Mouse (Mus musculus): ENCODE measurements at regions not wholly inside any gene's neighbourhood (a gene's known extent, or its start where the extent isn't known, plus 50 kb on each side); places are given as distances from the start of the nearest gene placed in this dataset.
"Not testable (repeated sequence)": the region's sequence is repeated elsewhere in the genome, so short reads cannot be mapped to it uniquely, and the experiment has no call there.

GRCm38 (mm10) chr12:21680026-21680425, 262.6 kb upstream of the Ywhaq start:
- intact Hi-C loops (cut with DNase I) = not testable (repeated sequence)
- peak in 1 of 2 experiments; percentile 2 for DNase-seq (ENCODE audit: low spot score in 2 of 2)

GRCm38 (mm10) chr12:21649381-21649780, 231.9 kb upstream of the Ywhaq start:
- intact Hi-C loops (cut with DNase I); DNase-seq (ENCODE audit: low spot score in 2 of 2): not testable (repeated sequence)

GRCm38 (mm10) chr12:21613781-21614180, 196.3 kb upstream of the Ywhaq start:
- intact Hi-C loops (cut with DNase I) = loop anchor here (5.0 kb wide), 1 partner anchor 86 kb away; no protein-coding TSS in a partner anchor
- DNase-seq (ENCODE audit: low spot score in 2 of 2) = peak; percentile 52 to 78

GRCm38 (mm10) chr12:21568415-21569040, 151.1 kb upstream of the Ywhaq start:
- DNase-seq (ENCODE audit: low spot score in 2 of 2) = no peak
- intact Hi-C loops (cut with DNase I) = no loop called here

GRCm38 (mm10) chr12:21543962-21544361, 126.5 kb upstream of the Ywhaq start:
- DNase-seq (ENCODE audit: low spot score in 2 of 2); intact Hi-C loops (cut with DNase I): not testable (repeated sequence)

GRCm38 (mm10) chr12:21543153-21543894, 125.9 kb upstream of the Ywhaq start:
- DNase-seq (ENCODE audit: low spot score in 2 of 2) = peak; percentile 60 to 74
- intact Hi-C loops (cut with DNase I) = not testable (repeated sequence)

GRCm38 (mm10) chr12:21531766-21532165, 114.3 kb upstream of the Ywhaq start:
- DNase-seq (ENCODE audit: low spot score in 2 of 2) = no peak
- intact Hi-C loops (cut with DNase I) = no loop called here

- DNase-seq (ENCODE audit: low spot score in 2 of 2) = not testable (repeated sequence)
- intact Hi-C loops (cut with DNase I) = loop anchor here (5.0 kb wide), 1 partner anchor 83 kb away; no protein-coding TSS in a partner anchor
Measured at GRCm38 (mm10) chr12:21529367-21529766, 111.9 kb upstream of the Ywhaq start.

- DNase-seq (ENCODE audit: low spot score in 2 of 2) = not testable (repeated sequence)
- intact Hi-C loops (cut with DNase I) = loop anchor here (5.0 kb wide), 1 partner anchor 85 kb away; no protein-coding TSS in a partner anchor
Measured at GRCm38 (mm10) chr12:21527336-21527735, 109.9 kb upstream of the Ywhaq start.

- not testable (repeated sequence) for DNase-seq (ENCODE audit: low spot score in 2 of 2)
- intact Hi-C loops (cut with DNase I) = loop anchor here (5.0 kb wide), 1 partner anchor 85 kb away; no protein-coding TSS in a partner anchor
Measured at GRCm38 (mm10) chr12:21526906-21527305, 109.5 kb upstream of the Ywhaq start.

GRCm38 (mm10) chr12:21525567-21525966, 108.1 kb upstream of the Ywhaq start:
- intact Hi-C loops (cut with DNase I) = loop anchor here (5.0 kb wide), 1 partner anchor 87 kb away; no protein-coding TSS in a partner anchor
- DNase-seq (ENCODE audit: low spot score in 2 of 2) = peak in 1 of 2 experiments; percentile 5

GRCm38 (mm10) chr12:21522621-21523020, 105.2 kb upstream of the Ywhaq start:
- DNase-seq (ENCODE audit: low spot score in 2 of 2) = no peak
- intact Hi-C loops (cut with DNase I) = no loop called here

- intact Hi-C loops (cut with DNase I) = no loop called here
Measured at GRCm38 (mm10) chr12:21519058-21519457, 101.6 kb upstream of the Ywhaq start.

GRCm38 (mm10) chr12:21512736-21513135, 95.3 kb upstream of the Ywhaq start:
- peak; percentile 41 to 67 for DNase-seq (ENCODE audit: low spot score in 2 of 2)
- intact Hi-C loops (cut with DNase I) = no loop called here

More at GRCm38 (mm10) chr12:21519058-21519457, 101.6 kb upstream of the Ywhaq start:
- no peak for DNase-seq (ENCODE audit: low spot score in 2 of 2)

GRCm38 (mm10) chr12:21511043-21511665, 93.7 kb upstream of the Ywhaq start:
- DNase-seq (ENCODE audit: low spot score in 2 of 2) = peak; percentile 68 to 82
- intact Hi-C loops (cut with DNase I) = loop anchor here (2.0 kb wide), 1 partner anchor 92 kb away; no protein-coding TSS in a partner anchor

- intact Hi-C loops (cut with DNase I) = no loop called here
- no peak for DNase-seq (ENCODE audit: low spot score in 2 of 2)
Measured at GRCm38 (mm10) chr12:21507080-21507479, 89.6 kb upstream of the Ywhaq start.

GRCm38 (mm10) chr12:21505731-21506368, 88.4 kb upstream of the Ywhaq start:
- DNase-seq (ENCODE audit: low spot score in 2 of 2) = peak in 1 of 2 experiments; percentile 43
- intact Hi-C loops (cut with DNase I) = no loop called here

- DNase-seq (ENCODE audit: low spot score in 2 of 2) = no peak
- intact Hi-C loops (cut with DNase I) = no loop called here
Measured at GRCm38 (mm10) chr12:21503250-21503649, 85.8 kb upstream of the Ywhaq start.

GRCm38 (mm10) chr12:21496974-21497373, 79.5 kb upstream of the Ywhaq start:
- no peak for DNase-seq (ENCODE audit: low spot score in 2 of 2)
- intact Hi-C loops (cut with DNase I) = no loop called here
